Mouse (Mus musculus): Measurements from ENCODE around the gene Irgq. TPM values are rescaled to one million over a fixed set of nuclear protein-coding genes. Genes with fewer than 3 reads are reported as not detected.

The Irgq gene
- total and polyA plus RNA-seq, 3 experiments, result 5.1 to 10.1 (median 9.9) TPM

DNA sequence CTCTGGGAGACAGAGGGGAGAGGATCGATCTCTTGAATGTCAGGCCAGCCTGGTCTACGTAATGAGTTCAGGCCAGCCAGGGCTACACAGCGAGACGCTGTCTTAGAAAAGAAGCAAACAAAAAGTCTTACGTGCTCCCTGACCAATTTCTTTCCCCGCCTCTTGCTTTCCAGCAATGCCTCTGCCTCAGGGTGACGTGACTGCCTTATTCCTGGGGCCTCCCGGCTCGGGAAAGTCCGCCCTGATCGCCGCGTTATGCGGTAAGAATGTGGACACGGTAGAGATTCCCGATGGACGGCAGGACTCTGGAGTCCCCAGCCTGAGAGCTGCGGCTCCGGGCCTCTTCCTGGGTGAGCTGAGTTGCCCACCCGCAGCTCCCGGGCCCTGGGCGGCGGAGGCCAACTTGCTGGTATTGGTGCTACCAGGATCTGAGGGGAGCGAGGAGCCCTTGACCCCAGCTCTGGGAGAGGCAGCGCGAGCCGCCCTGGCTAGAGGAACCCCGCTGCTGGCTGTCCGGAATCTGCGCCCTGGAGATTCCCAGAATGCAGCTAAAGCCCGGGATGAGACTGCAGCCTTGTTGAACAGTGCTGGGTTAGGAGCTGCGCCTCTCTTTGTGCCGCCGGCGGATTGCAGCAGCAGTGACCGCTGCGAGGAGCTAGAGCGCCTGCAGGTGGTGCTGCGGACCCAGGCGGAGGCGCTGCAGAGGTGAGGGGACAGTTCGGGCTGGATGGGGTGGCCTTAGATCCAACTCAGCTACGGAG is 902 bp downstream of the Irgq start:
- H3K4me2 ChIP-seq (ENCODE audit: insufficient read depth, low read depth, poor library complexity, severe bottlenecking), result peak overlapping the region; percentile 84
- peak overlapping the region; percentile 92 for H3K9ac ChIP-seq (ENCODE audit: insufficient read depth, low read depth)
- no peaks in the 10 kb centered on the region for H3K9me3 ChIP-seq (replicated peaks; ENCODE audit: low read length)
- in situ Hi-C loops (cut with MboI; ENCODE audit: low pct_ligation_motif_present, low pct_unique_long_range_greater_than_20kb, low sequenced_read_pairs) (loop anchor here (5.0 to 10.0 kb wide), 3 partner anchors 36 to 113 kb away; no protein-coding TSS in a partner anchor), dilution Hi-C loops (cut with MboI; ENCODE audit: extremely low pct_ligation_motif_present, extremely low pct_unique_long_range_greater_than_20kb, low sequenced_read_pairs) (no loop called here)
- TF ChIP-seq NRF1 (IDR thresholded peaks at IDR 0.05; ENCODE audit: low read depth, low read length) (peak; percentile 46; the same call in 1 of the 2 replicates), UBTF (IDR thresholded peaks at IDR 0.05; ENCODE audit: low read depth, low read length) (0 out of 2 replicates have a peak, but pooled peaks have one; percentile 46), POLR2A (IDR thresholded peaks at IDR 0.05; ENCODE audit: low read depth, low read length) (peak; percentile 38; the same call in 1 of the 2 replicates), ZC3H11A (IDR thresholded peaks at IDR 0.05; ENCODE audit: low read depth, low read length) (peak; percentile 7; the same call in 1 of the 2 replicates), ETS1 (conservative IDR thresholded peaks at IDR 0.05; ENCODE audit: low read depth, low read length) (no peak), TBP (conservative IDR thresholded peaks at IDR 0.05; ENCODE audit: low read depth, low read length) (no peak), SMC3 (IDR thresholded peaks at IDR 0.05; ENCODE audit: low read depth, low read length) (peak; percentile 89), EP300 (IDR thresholded peaks at IDR 0.05; ENCODE audit: low read length) (no peak), ZNF384 (IDR thresholded peaks at IDR 0.05; ENCODE audit: low read depth, low read length) (no peak), HCFC1 (IDR thresholded peaks at IDR 0.05; ENCODE audit: low read depth, low read length) (no peak), PAX5 (IDR thresholded peaks at IDR 0.05; ENCODE audit: low read length) (no peak), NELFE (IDR thresholded peaks at IDR 0.05; ENCODE audit: low read depth, low read length) (0 out of 2 replicates have a peak, but pooled peaks have one; percentile 33), KAT2A (IDR thresholded peaks at IDR 0.05; ENCODE audit: insufficient replicate concordance, low read length) (no peak), SIN3A (IDR thresholded peaks at IDR 0.05; ENCODE audit: low read length) (peak; percentile 45; the same call in 1 of the 2 replicates), USF1 (IDR thresholded peaks at IDR 0.05; ENCODE audit: low read depth, low read length) (no peak), E2F4 (IDR thresholded peaks at IDR 0.05; ENCODE audit: insufficient replicate concordance, low read depth, low read length) (no peak), ELF1 (IDR thresholded peaks at IDR 0.05; ENCODE audit: low read depth, low read length) (no peak; the same call in 1 of the 2 replicates), CTCF (conservative IDR thresholded peaks at IDR 0.05 in 1 of 2, IDR thresholded peaks at IDR 0.05 in 1 of 2; ENCODE audit: low read depth in 2 of 2, low read length in 2 of 2) (peak in 1 of 2 experiments; percentile 97; a peak in 2 of 4 replicates), RAD21 (IDR thresholded peaks at IDR 0.05; ENCODE audit: low read depth, low read length) (peak; percentile 85)
- DNase-seq (ENCODE audit: extremely low read depth), result peak; percentile 72
- peaks cover 5 to 51% of the 10 kb centered on the region in 2 experiments for H3K4me1 ChIP-seq (ENCODE audit: control insufficient read depth in 1 of 2, insufficient read depth in 2 of 2)
- H3K4me3 ChIP-seq (replicated peaks in 1 of 3; ENCODE audit: low read depth in 2 of 3, low read length in 2 of 3, poor library complexity in 1 of 3), result peak overlapping the region; percentile 64 to 96 (median 75)
- peaks cover 4% of the 10 kb centered on the region; the same call in 1 of the 2 replicates for H3K79me2 ChIP-seq (replicated peaks; ENCODE audit: control insufficient read depth, extremely low read depth, insufficient read depth, poor library complexity, severe bottlenecking)
- peak overlapping the region; percentile 59 for H3K27ac ChIP-seq (ENCODE audit: insufficient read depth, low read depth)
- H3K36me3 ChIP-seq (replicated peaks in 1 of 2; ENCODE audit: control insufficient read depth in 1 of 2, insufficient read depth in 1 of 2, low read length in 1 of 2), result peaks cover 20 to 35% of the 10 kb centered on the region in 2 experiments
- H3K27me3 ChIP-seq (replicated peaks), result no peaks in the 10 kb centered on the region

Measured in CH12.LX (cell line).